Mouse (Mus musculus): Measurements from ENCODE around the gene Stac2. TPM values are rescaled to one million over a fixed set of nuclear protein-coding genes. Genes with fewer than 3 reads are reported as not detected.

Stac2 gene
- polyA plus RNA-seq, 1 experiment from 2014 or later, result 0.41 TPM

- Histone ChIP-seq H3K36me3 (no peaks in the 10 kb centered on the region), H3K4me3 (no peak overlapping the region), H3K4me1 (peaks cover 9% of the 10 kb centered on the region), H3K9me3 (replicated peaks) (no peaks in the 10 kb centered on the region), H3K27me3 (ENCODE audit: low read depth, poor library complexity, severe bottlenecking) (peaks cover 53% of the 10 kb centered on the region), H3K27ac (replicated peaks) (no peak overlapping the region)
- 54% methylated on average over 1 of the region's 1 CpGs for WGBS
- DNase-seq (ENCODE audit: low spot score), result no peak
Measured at GRCm38 (mm10) chr11:98046466-98046865, 6.8 kb downstream of the Stac2 start.

GRCm38 (mm10) chr11:98045596-98045995 is 7.7 kb downstream of the Stac2 start:
- DNase-seq (ENCODE audit: low spot score), result no peak
- Histone ChIP-seq H3K4me1 (peaks cover 9% of the 10 kb centered on the region), H3K4me3 (no peak overlapping the region), H3K9me3 (replicated peaks) (no peaks in the 10 kb centered on the region), H3K36me3 (no peaks in the 10 kb centered on the region), H3K27ac (replicated peaks) (no peak overlapping the region), H3K27me3 (ENCODE audit: low read depth, poor library complexity, severe bottlenecking) (peaks cover 44% of the 10 kb centered on the region)
- 67% methylated on average over 4 of the region's 4 CpGs for WGBS

GRCm38 (mm10) chr11:98044074-98044473 is 9.2 kb downstream of the Stac2 start:
- H3K4me1 ChIP-seq, result peaks cover 6% of the 10 kb centered on the region
- H3K36me3 ChIP-seq, result no peaks in the 10 kb centered on the region
- H3K27ac ChIP-seq (replicated peaks), result no peak overlapping the region
- H3K4me3 ChIP-seq, result no peak overlapping the region
- peaks cover 29% of the 10 kb centered on the region for H3K27me3 ChIP-seq (ENCODE audit: low read depth, poor library complexity, severe bottlenecking)
- H3K9me3 ChIP-seq (replicated peaks), result no peaks in the 10 kb centered on the region
- WGBS, result 78% methylated on average over 5 of the region's 5 CpGs
- no peak for DNase-seq (ENCODE audit: low spot score)

GRCm38 (mm10) chr11:98042741-98043140 is 10.5 kb downstream of the Stac2 start:
- no peaks in the 10 kb centered on the region for H3K36me3 ChIP-seq
- no peak overlapping the region for H3K4me3 ChIP-seq
- H3K4me1 ChIP-seq, result peaks cover 11% of the 10 kb centered on the region
- peaks cover 21% of the 10 kb centered on the region for H3K27me3 ChIP-seq (ENCODE audit: low read depth, poor library complexity, severe bottlenecking)
- no peaks in the 10 kb centered on the region for H3K9me3 ChIP-seq (replicated peaks)
- no peak for DNase-seq (ENCODE audit: low spot score)
- WGBS, result 91% methylated on average over 6 of the region's 6 CpGs
- no peak overlapping the region for H3K27ac ChIP-seq (replicated peaks)

GRCm38 (mm10) chr11:98040975-98041374 is 12.3 kb downstream of the Stac2 start:
- H3K36me3 ChIP-seq, result no peaks in the 10 kb centered on the region
- H3K9me3 ChIP-seq (replicated peaks), result no peaks in the 10 kb centered on the region
- H3K4me1 ChIP-seq, result peaks cover 20% of the 10 kb centered on the region
- H3K4me3 ChIP-seq, result no peak overlapping the region
- H3K27me3 ChIP-seq (ENCODE audit: low read depth, poor library complexity, severe bottlenecking), result peaks cover 33% of the 10 kb centered on the region
- DNase-seq (ENCODE audit: low spot score), result no peak
- no peak overlapping the region for H3K27ac ChIP-seq (replicated peaks)
- WGBS, result 75% methylated on average over 8 of the region's 8 CpGs

GRCm38 (mm10) chr11:98037871-98038270 is 15.4 kb downstream of the Stac2 start:
- DNase-seq (ENCODE audit: low spot score), result no peak
- peaks cover 40% of the 10 kb centered on the region for H3K27me3 ChIP-seq (ENCODE audit: low read depth, poor library complexity, severe bottlenecking)
- H3K27ac ChIP-seq (replicated peaks), result no peak overlapping the region
- 65% methylated on average over 14 of the region's 14 CpGs for WGBS
- peaks cover 34% of the 10 kb centered on the region for H3K4me1 ChIP-seq
- 0 out of 2 replicates have a peak overlapping the region, but pooled peaks have one; percentile 4 for H3K4me3 ChIP-seq
- no peaks in the 10 kb centered on the region for H3K36me3 ChIP-seq
- H3K9me3 ChIP-seq (replicated peaks), result no peaks in the 10 kb centered on the region

- 1% methylated on average over 27 of the region's 27 CpGs for WGBS
Measured at GRCm38 (mm10) chr11:98035977-98036377, 17.3 kb downstream of the Stac2 start.

GRCm38 (mm10) chr11:98034840-98035239 is 18.4 kb downstream of the Stac2 start:
- DNase-seq (ENCODE audit: low spot score), result no peak

More at GRCm38 (mm10) chr11:98035977-98036377, 17.3 kb downstream of the Stac2 start:
- Histone ChIP-seq H3K36me3 (peaks cover 5% of the 10 kb centered on the region), H3K9me3 (replicated peaks) (no peaks in the 10 kb centered on the region), H3K27ac (replicated peaks) (peak overlapping the region; percentile 80), H3K27me3 (ENCODE audit: low read depth, poor library complexity, severe bottlenecking) (peaks cover 40% of the 10 kb centered on the region), H3K4me1 (peaks cover 31% of the 10 kb centered on the region), H3K4me3 (peak overlapping the region; percentile 61)
- peak; percentile 64 for DNase-seq (ENCODE audit: low spot score)

GRCm38 (mm10) chr11:98034061-98034460 is 19.2 kb downstream of the Stac2 start:
- Histone ChIP-seq H3K36me3 (peaks cover 24% of the 10 kb centered on the region), H3K27ac (replicated peaks) (0 out of 2 replicates have a peak overlapping the region, but pooled peaks have one; percentile 23), H3K4me1 (peaks cover 30% of the 10 kb centered on the region), H3K4me3 (no peak overlapping the region), H3K9me3 (replicated peaks) (no peaks in the 10 kb centered on the region), H3K27me3 (ENCODE audit: low read depth, poor library complexity, severe bottlenecking) (peaks cover 40% of the 10 kb centered on the region)
- DNase-seq (ENCODE audit: low spot score), result no peak
- WGBS, result 88% methylated on average over 5 of the region's 5 CpGs

More at GRCm38 (mm10) chr11:98034840-98035239, 18.4 kb downstream of the Stac2 start:
- Histone ChIP-seq H3K4me1 (peaks cover 30% of the 10 kb centered on the region), H3K36me3 (peaks cover 16% of the 10 kb centered on the region), H3K4me3 (0 out of 2 replicates have a peak overlapping the region, but pooled peaks have one; percentile 4), H3K27ac (replicated peaks) (peak overlapping the region; percentile 80; the same call in 1 of the 2 replicates), H3K9me3 (replicated peaks) (no peaks in the 10 kb centered on the region), H3K27me3 (ENCODE audit: low read depth, poor library complexity, severe bottlenecking) (peaks cover 40% of the 10 kb centered on the region)
- WGBS, result 34% methylated on average over 4 of the region's 4 CpGs

- Histone ChIP-seq H3K4me1 (peaks cover 37% of the 10 kb centered on the region), H3K4me3 (no peak overlapping the region), H3K27ac (replicated peaks) (no peak overlapping the region), H3K27me3 (ENCODE audit: low read depth, poor library complexity, severe bottlenecking) (peaks cover 21% of the 10 kb centered on the region), H3K9me3 (replicated peaks) (no peaks in the 10 kb centered on the region), H3K36me3 (peaks cover 39% of the 10 kb centered on the region)
- 12% methylated on average over 5 of the region's 5 CpGs for WGBS
- DNase-seq (ENCODE audit: low spot score), result peak; percentile 84
Measured at GRCm38 (mm10) chr11:98031443-98031770, 21.9 kb downstream of the Stac2 start.

GRCm38 (mm10) chr11:98030701-98031442 is 22.4 kb downstream of the Stac2 start:
- Histone ChIP-seq H3K9me3 (replicated peaks) (no peaks in the 10 kb centered on the region), H3K36me3 (peaks cover 39% of the 10 kb centered on the region), H3K4me1 (peaks cover 36% of the 10 kb centered on the region), H3K4me3 (no peak overlapping the region), H3K27me3 (ENCODE audit: low read depth, poor library complexity, severe bottlenecking) (peaks cover 16% of the 10 kb centered on the region), H3K27ac (replicated peaks) (no peak overlapping the region)
- no peak for DNase-seq (ENCODE audit: low spot score)
- WGBS, result 58% methylated on average over 5 of the region's 5 CpGs

GRCm38 (mm10) chr11:98027785-98028184 is 25.5 kb downstream of the Stac2 start:
- no peak for DNase-seq (ENCODE audit: low spot score)
- H3K4me3 ChIP-seq, result peak overlapping the region; percentile 99
- WGBS, result 26% methylated on average over 7 of the region's 7 CpGs
- no peaks in the 10 kb centered on the region for H3K9me3 ChIP-seq (replicated peaks)
- H3K4me1 ChIP-seq, result peaks cover 36% of the 10 kb centered on the region
- H3K36me3 ChIP-seq, result peaks cover 39% of the 10 kb centered on the region
- H3K27me3 ChIP-seq (ENCODE audit: low read depth, poor library complexity, severe bottlenecking), result no peaks in the 10 kb centered on the region
- peak overlapping the region; percentile 99 for H3K27ac ChIP-seq (replicated peaks)

GRCm38 (mm10) chr11:98027297-98027688 is 26.0 kb downstream of the Stac2 start:
- H3K27ac ChIP-seq (replicated peaks), result peak overlapping the region; percentile 99
- under 1% methylated on average over 18 of the region's 18 CpGs for WGBS
- H3K4me3 ChIP-seq, result peak overlapping the region; percentile 99
- no peaks in the 10 kb centered on the region for H3K27me3 ChIP-seq (ENCODE audit: low read depth, poor library complexity, severe bottlenecking)
- H3K4me1 ChIP-seq, result peaks cover 41% of the 10 kb centered on the region
- no peak for DNase-seq (ENCODE audit: low spot score)
- H3K36me3 ChIP-seq, result peaks cover 39% of the 10 kb centered on the region
- H3K9me3 ChIP-seq (replicated peaks), result no peaks in the 10 kb centered on the region

Data from midbrain, embryonic 10.5 days (tissue).